Mouse (Mus musculus): ENCODE measurements around the gene Tprgl. TPM values are rescaled to one million over a fixed set of nuclear protein-coding genes. Genes with fewer than 3 reads are reported as not detected.

The Tprgl gene
- total RNA-seq, 2 experiments from 2014 or later, result 101 to 113 TPM

GRCm38 (mm10) chr4:154167053-154167452 is 6.6 kb upstream of the Tprgl start:
- ATAC-seq (replicated peaks; ENCODE audit: low FRiP score, poor library complexity, severe bottlenecking), result no peak

- ATAC-seq (replicated peaks; ENCODE audit: low FRiP score, poor library complexity, severe bottlenecking), result no peak
These were observed 2.8 kb upstream of the Tprgl start for GRCm38 (mm10) chr4:154163296-154163695.

GRCm38 (mm10) chr4:154159961-154160537 is 417 bp downstream of the Tprgl start:
- peak; percentile 5; the same call in 1 of the 2 replicates for ATAC-seq (replicated peaks; ENCODE audit: low FRiP score, poor library complexity, severe bottlenecking)

- ATAC-seq (replicated peaks; ENCODE audit: low FRiP score, poor library complexity, severe bottlenecking), result peak; percentile 48
These were observed 1.5 kb downstream of the Tprgl start for GRCm38 (mm10) chr4:154159002-154159401.

GRCm38 (mm10) chr4:154157970-154158662 is 2.4 kb downstream of the Tprgl start:
- no peak for ATAC-seq (replicated peaks; ENCODE audit: low FRiP score, poor library complexity, severe bottlenecking)

- no peak for ATAC-seq (replicated peaks; ENCODE audit: low FRiP score, poor library complexity, severe bottlenecking)
These were observed 4.4 kb downstream of the Tprgl start for GRCm38 (mm10) chr4:154156050-154156449.

GRCm38 (mm10) chr4:154154104-154154503 is 6.4 kb downstream of the Tprgl start:
- ATAC-seq (replicated peaks; ENCODE audit: low FRiP score, poor library complexity, severe bottlenecking), result no peak

- ATAC-seq (replicated peaks; ENCODE audit: low FRiP score, poor library complexity, severe bottlenecking), result no peak
These were observed 14.1 kb downstream of the Tprgl start for GRCm38 (mm10) chr4:154146342-154146741.

GRCm38 (mm10) chr4:154144712-154145111 is 15.8 kb downstream of the Tprgl start:
- ATAC-seq (replicated peaks; ENCODE audit: low FRiP score, poor library complexity, severe bottlenecking), result no peak

GRCm38 (mm10) chr4:154142211-154143040 is 18.0 kb downstream of the Tprgl start, which contains the start of gene Wrap73:
TSS of gene Wrap73 (plus strand) at chr4:154142372.
- peak; percentile 100 for ATAC-seq (replicated peaks; ENCODE audit: low FRiP score, poor library complexity, severe bottlenecking)

- no peak for ATAC-seq (replicated peaks; ENCODE audit: low FRiP score, poor library complexity, severe bottlenecking)
These were observed 19.2 kb downstream of the Tprgl start for GRCm38 (mm10) chr4:154141009-154141867.

- ATAC-seq (replicated peaks; ENCODE audit: low FRiP score, poor library complexity, severe bottlenecking), result no peak
These were observed 20.1 kb downstream of the Tprgl start for GRCm38 (mm10) chr4:154140213-154141008.

GRCm38 (mm10) chr4:154140182-154140212 is 20.5 kb downstream of the Tprgl start, which contains the start of gene Trp73:
TSS of gene Trp73 (minus strand) at chr4:154140208.
- no peak for ATAC-seq (replicated peaks; ENCODE audit: low FRiP score, poor library complexity, severe bottlenecking)

- no peak for ATAC-seq (replicated peaks; ENCODE audit: low FRiP score, poor library complexity, severe bottlenecking)
These were observed 20.7 kb downstream of the Tprgl start for GRCm38 (mm10) chr4:154139671-154140181.

- ATAC-seq (replicated peaks; ENCODE audit: low FRiP score, poor library complexity, severe bottlenecking), result no peak
These were observed 23.3 kb downstream of the Tprgl start for GRCm38 (mm10) chr4:154137139-154137538.

- ATAC-seq (replicated peaks; ENCODE audit: low FRiP score, poor library complexity, severe bottlenecking), result peak; percentile 37; the same call in 1 of the 2 replicates
These were observed 25.7 kb downstream of the Tprgl start for GRCm38 (mm10) chr4:154134803-154135202.

GRCm38 (mm10) chr4:154131894-154132293 is 28.6 kb downstream of the Tprgl start:
- ATAC-seq (replicated peaks; ENCODE audit: low FRiP score, poor library complexity, severe bottlenecking), result no peak

- ATAC-seq (replicated peaks; ENCODE audit: low FRiP score, poor library complexity, severe bottlenecking), result no peak
These were observed 30.5 kb downstream of the Tprgl start for GRCm38 (mm10) chr4:154129950-154130349.

GRCm38 (mm10) chr4:154127273-154127672 is 33.2 kb downstream of the Tprgl start:
- ATAC-seq (replicated peaks; ENCODE audit: low FRiP score, poor library complexity, severe bottlenecking), result no peak

Measured in erythroid progenitor cell, adult 5-6 weeks (primary cell).